In genomic region chr8:91089601-91090000, GRCm38 (mm10) we compare ENCODE assay signal across 17 mouse cellular contexts.
"Had no signal": no experiment of that assay in that cellular context is flagged by ENCODE, and none has a peak within 500 bp of the region (broad histone marks: within the 10 kb centered on the region; RNA-seq: fewer than 3 reads in every experiment).

No protein-coding gene starts in this region.

- H3K27ac ChIP-seq: liver, embryonic 13.5 days; liver, embryonic 15.5 days; macrophage; midbrain, embryonic 13.5 days; midbrain, embryonic 15.5 days; neural tube, embryonic 12.5 days; stomach, embryonic 15.5 days; stomach, postnatal 0 days had no signal

- H3K27me3 ChIP-seq: liver, embryonic 13.5 days; liver, embryonic 15.5 days; megakaryocyte, embryonic 14.5 days; midbrain, embryonic 13.5 days; midbrain, embryonic 15.5 days; neural tube, embryonic 12.5 days; stomach, embryonic 15.5 days had no signal

- H3K4me3 ChIP-seq: liver, embryonic 13.5 days; liver, embryonic 15.5 days; megakaryocyte, embryonic 14.5 days; midbrain, embryonic 13.5 days; midbrain, embryonic 15.5 days; neural tube, embryonic 12.5 days; stomach, embryonic 15.5 days had no signal

- DNase-seq: liver; liver, embryonic 13.5 days; liver, postnatal 0 days; right cerebral cortex, postnatal 14 days; thymus, adult 2 months; thymus, postnatal 25 days; thymus, postnatal 4 days had no signal

- H3K4me1 ChIP-seq: liver, embryonic 13.5 days; liver, embryonic 15.5 days; midbrain, embryonic 13.5 days; midbrain, embryonic 15.5 days; neural tube, embryonic 12.5 days; stomach, embryonic 15.5 days had no signal

- H3K4me2 ChIP-seq: liver, embryonic 11.5 days; liver, embryonic 13.5 days; liver, embryonic 15.5 days; midbrain, embryonic 11.5 days; midbrain, embryonic 13.5 days; midbrain, embryonic 15.5 days; neural tube, embryonic 12.5 days; stomach, embryonic 15.5 days had no signal

- H3K9ac ChIP-seq: liver, embryonic 13.5 days; liver, embryonic 15.5 days; liver, postnatal 0 days; midbrain, embryonic 13.5 days; midbrain, embryonic 15.5 days; neural tube, embryonic 12.5 days; stomach, embryonic 15.5 days had no signal

- H3K9me3 ChIP-seq: liver, embryonic 13.5 days; liver, embryonic 15.5 days; megakaryocyte, embryonic 14.5 days; midbrain, embryonic 13.5 days; midbrain, embryonic 15.5 days; neural tube, embryonic 12.5 days; stomach, embryonic 15.5 days had no signal

- ATAC-seq: liver, postnatal 0 days; midbrain, embryonic 13.5 days; midbrain, embryonic 15.5 days had no signal
